Mouse (Mus musculus): ENCODE data around the gene Ssbp2.

- TF ChIP-seq POLR2A (IDR thresholded peaks at IDR 0.05; ENCODE audit: borderline replicate concordance, extremely low read depth, low read depth, low read length) (no peak), CTCF (IDR thresholded peaks at IDR 0.05; ENCODE audit: insufficient read depth, low read length) (no peak)
Observed at GRCm38 (mm10) chr13:91620541-91620940, 160.5 kb downstream of the Ssbp2 start.
